Mouse (Mus musculus): ENCODE results near the gene Hoxc11. TPM values are rescaled to one million over a fixed set of nuclear protein-coding genes. Genes with fewer than 3 reads are reported as not detected.

The Hoxc11 gene
- total and polyA plus RNA-seq, 3 experiments = not detected

DNA sequence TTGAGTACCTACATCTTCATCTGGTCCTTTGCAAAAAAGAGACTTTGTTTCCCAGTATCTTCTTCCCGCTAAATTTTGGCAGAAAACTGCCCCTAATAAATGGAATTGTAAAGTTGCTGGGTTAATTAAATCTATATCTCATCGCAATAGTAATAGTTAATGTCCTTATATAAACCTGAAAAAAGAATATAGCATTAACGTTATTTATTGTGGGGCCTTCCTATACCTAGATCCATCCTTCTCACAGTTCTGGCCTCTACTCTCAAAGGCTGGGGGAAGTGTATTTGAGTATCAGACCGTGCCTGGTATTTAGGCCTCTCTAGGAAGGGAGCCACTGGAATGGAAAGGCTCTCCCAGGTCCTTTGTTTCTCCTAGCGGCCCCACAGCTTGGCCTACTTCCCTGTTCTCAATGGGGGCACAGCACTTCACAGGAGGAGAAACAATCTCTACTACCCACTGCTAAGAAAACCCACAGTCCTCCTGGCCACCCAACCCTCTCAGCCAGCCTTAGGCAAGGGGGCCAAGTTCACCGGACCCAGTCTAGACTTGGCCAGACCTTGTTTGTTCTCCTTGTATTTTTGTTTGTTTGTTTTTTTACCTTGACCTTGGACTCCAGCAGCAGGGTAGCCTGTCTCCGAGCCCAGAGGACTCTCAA, 35.5 kb upstream of the Hoxc11 start:
- no peaks in the 10 kb centered on the region for H3K4me1 ChIP-seq (ENCODE audit: control insufficient read depth in 1 of 2, insufficient read depth in 2 of 2, low read length in 2 of 2)
- no peak for TF ChIP-seq BHLHE40 (IDR thresholded peaks at IDR 0.05; ENCODE audit: borderline replicate concordance, low read depth, low read length)
- no peak for TF ChIP-seq SMC3 (IDR thresholded peaks at IDR 0.05; ENCODE audit: low read depth, low read length)
- no peak for TF ChIP-seq ZKSCAN1 (IDR thresholded peaks at IDR 0.05; ENCODE audit: low read depth, low read length)
- no peak for TF ChIP-seq ETS1 (IDR thresholded peaks at IDR 0.05; ENCODE audit: low read depth, low read length)
- TF ChIP-seq CHD2 (IDR thresholded peaks at IDR 0.05; ENCODE audit: low read length) = no peak
- TF ChIP-seq JUND (IDR thresholded peaks at IDR 0.05; ENCODE audit: low read depth, low read length) = no peak
- TF ChIP-seq TBP (IDR thresholded peaks at IDR 0.05; ENCODE audit: low read depth, low read length) = no peak
- TF ChIP-seq POLR2AphosphoS5 (IDR thresholded peaks at IDR 0.05; ENCODE audit: borderline replicate concordance, low read depth, low read length) = no peak
- no peak for TF ChIP-seq MAFK (IDR thresholded peaks at IDR 0.05; ENCODE audit: borderline replicate concordance, low read depth, low read length)
- TF ChIP-seq MAX (IDR thresholded peaks at IDR 0.05; ENCODE audit: low read length) = no peak
- TF ChIP-seq ZC3H11A (IDR thresholded peaks at IDR 0.05; ENCODE audit: low read depth, low read length) = no peak
- TF ChIP-seq GABPA (IDR thresholded peaks at IDR 0.05; ENCODE audit: low read depth, low read length) = no peak
- TF ChIP-seq MYB (IDR thresholded peaks at IDR 0.05; ENCODE audit: low read depth, low read length) = no peak
- no peak for TF ChIP-seq SIN3A (IDR thresholded peaks at IDR 0.05; ENCODE audit: low read length)
- no peak for TF ChIP-seq POLR2AphosphoS2 (IDR thresholded peaks at IDR 0.05; ENCODE audit: low read length)
- no peak for TF ChIP-seq RAD21 (IDR thresholded peaks at IDR 0.05; ENCODE audit: low read depth, low read length)
- no peak overlapping the region for H3K9ac ChIP-seq (ENCODE audit: control insufficient read depth, low read depth, low read length, poor library complexity, severe bottlenecking)
- H3K27ac ChIP-seq (ENCODE audit: control insufficient read depth, low read depth, low read length) = no peak overlapping the region
- no peak overlapping the region for H3K4me3 ChIP-seq (ENCODE audit: control insufficient read depth in 1 of 2, insufficient read depth in 1 of 2, low read depth in 2 of 2, low read length in 2 of 2)
- no peaks in the 10 kb centered on the region for H3K36me3 ChIP-seq (ENCODE audit: control insufficient read depth in 1 of 2, insufficient read depth in 2 of 2, low read length in 2 of 2)
- H3K27me3 ChIP-seq (ENCODE audit: control insufficient read depth in 1 of 2, insufficient read depth in 2 of 2, low read length in 2 of 2) = peaks cover 8 to 25% of the 10 kb centered on the region in 2 experiments
- H3K9me3 ChIP-seq (replicated peaks; ENCODE audit: insufficient read depth, low read length) = no peaks in the 10 kb centered on the region
- H3K79me2 ChIP-seq (ENCODE audit: control insufficient read depth, insufficient read depth, low read length, poor library complexity) = no peaks in the 10 kb centered on the region
- DNase-seq (ENCODE audit: low read depth, low spot score) = no peak

DNA sequence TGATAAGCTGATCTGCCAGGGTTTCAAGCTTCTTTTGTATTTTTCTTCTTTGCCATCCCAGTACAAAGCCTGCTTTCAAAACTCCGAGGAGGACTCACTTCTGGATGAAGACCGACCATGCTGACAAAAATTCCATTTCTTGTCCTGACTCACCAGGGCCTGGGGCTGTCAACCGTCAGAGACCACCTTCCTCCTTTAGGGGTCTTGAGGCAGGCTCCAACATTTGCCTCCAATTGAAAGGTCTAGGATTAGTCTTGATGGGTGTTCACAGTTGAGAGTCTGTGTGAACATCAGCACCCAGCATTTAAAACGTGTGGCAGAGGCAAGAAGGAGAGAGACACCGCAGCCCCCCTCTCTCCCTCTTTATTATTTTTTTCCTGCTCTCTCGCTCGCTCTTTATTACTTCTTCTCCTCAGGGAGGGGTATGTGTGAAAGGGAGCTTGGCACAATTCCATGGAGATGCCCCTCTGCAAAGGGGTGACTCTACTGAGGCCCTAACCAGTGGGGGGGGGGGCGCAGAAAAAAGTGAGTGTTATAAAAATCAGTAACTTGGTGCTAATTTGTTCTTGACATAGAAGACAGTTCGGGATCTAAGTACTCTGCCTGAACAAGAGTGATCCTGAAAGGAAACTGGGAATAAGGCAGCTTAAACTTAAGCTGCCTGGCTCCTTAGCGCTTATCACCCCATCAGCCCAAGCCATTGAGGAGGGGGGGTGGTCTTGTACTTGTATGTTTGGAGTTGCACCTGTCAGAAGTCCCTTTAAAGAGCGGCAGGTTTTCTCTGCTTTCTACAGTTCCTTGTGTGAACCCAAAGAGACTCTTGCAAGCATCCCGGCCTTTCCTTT, 34.7 kb upstream of the Hoxc11 start:
- no peaks in the 10 kb centered on the region for H3K79me2 ChIP-seq (ENCODE audit: control insufficient read depth, insufficient read depth, low read length, poor library complexity)
- no peak for TF ChIP-seq RCOR1 (IDR thresholded peaks at IDR 0.05; ENCODE audit: low read depth, low read length)
- TF ChIP-seq ELF1 (IDR thresholded peaks at IDR 0.05; ENCODE audit: low read depth, low read length) = no peak
- TF ChIP-seq BHLHE40 (IDR thresholded peaks at IDR 0.05; ENCODE audit: borderline replicate concordance, low read depth, low read length) = no peak
- TF ChIP-seq POLR2A (IDR thresholded peaks at IDR 0.05; ENCODE audit: control insufficient read depth in 1 of 2, insufficient read depth in 1 of 2, low read depth in 1 of 2, low read length in 2 of 2, poor library complexity in 1 of 2) = no peak
- no peak for TF ChIP-seq TBP (IDR thresholded peaks at IDR 0.05; ENCODE audit: low read depth, low read length)
- no peak for TF ChIP-seq ZNF384 (IDR thresholded peaks at IDR 0.05; ENCODE audit: low read depth, low read length)
- no peak overlapping the region for H3K4me3 ChIP-seq (ENCODE audit: control insufficient read depth in 1 of 2, insufficient read depth in 1 of 2, low read depth in 2 of 2, low read length in 2 of 2)
- H3K9me3 ChIP-seq (replicated peaks; ENCODE audit: insufficient read depth, low read length) = no peaks in the 10 kb centered on the region
- H3K27ac ChIP-seq (ENCODE audit: control insufficient read depth, low read depth, low read length) = no peak overlapping the region
- H3K36me3 ChIP-seq (ENCODE audit: control insufficient read depth in 1 of 2, insufficient read depth in 2 of 2, low read length in 2 of 2) = no peaks in the 10 kb centered on the region
- no peak for DNase-seq (ENCODE audit: low read depth, low spot score)
- no peaks in the 10 kb centered on the region for H3K4me1 ChIP-seq (ENCODE audit: control insufficient read depth in 1 of 2, insufficient read depth in 2 of 2, low read length in 2 of 2)
- H3K9ac ChIP-seq (ENCODE audit: control insufficient read depth, low read depth, low read length, poor library complexity, severe bottlenecking) = no peak overlapping the region
- H3K27me3 ChIP-seq (ENCODE audit: control insufficient read depth in 1 of 2, insufficient read depth in 2 of 2, low read length in 2 of 2) = peaks cover 8 to 21% of the 10 kb centered on the region in 2 experiments
